Mouse (Mus musculus): ENCODE measurements around the gene Akap6. TPM values are rescaled to one million over a fixed set of nuclear protein-coding genes. Genes with fewer than 3 reads are reported as not detected.

Akap6 gene
- polyA plus RNA-seq, 1 experiment from 2014 or later, result 6.1 TPM

- H3K4me1 ChIP-seq, result peaks cover 23% of the 10 kb centered on the region
- ATAC-seq (ENCODE audit: extremely low read depth, insufficient number of reproducible peaks, low FRiP score, low TSS enrichment), result no peak
- H3K27ac ChIP-seq (replicated peaks), result 0 out of 2 replicates have a peak overlapping the region, but pooled peaks have one; percentile 53
- no peak overlapping the region for H3K9ac ChIP-seq
- no peaks in the 10 kb centered on the region for H3K9me3 ChIP-seq
- no peak overlapping the region for H3K4me3 ChIP-seq
- H3K4me2 ChIP-seq, result no peak overlapping the region
- H3K36me3 ChIP-seq, result peaks cover 16% of the 10 kb centered on the region
- 84% methylated on average over 7 of the region's 7 CpGs for WGBS
- H3K27me3 ChIP-seq (replicated peaks), result no peaks in the 10 kb centered on the region
Measured at GRCm38 (mm10) chr12:52892519-52892918, 193.3 kb downstream of the Akap6 start.

- Histone ChIP-seq H3K4me2 (no peak overlapping the region), H3K4me3 (no peak overlapping the region), H3K27me3 (replicated peaks) (no peaks in the 10 kb centered on the region), H3K27ac (replicated peaks) (peak overlapping the region; percentile 53), H3K9me3 (no peaks in the 10 kb centered on the region), H3K9ac (no peak overlapping the region; the same call in 1 of the 2 replicates), H3K36me3 (peaks cover 7% of the 10 kb centered on the region; the same call in 1 of the 2 replicates), H3K4me1 (peaks cover 31% of the 10 kb centered on the region)
- ATAC-seq (ENCODE audit: extremely low read depth, insufficient number of reproducible peaks, low FRiP score, low TSS enrichment), result no peak
- 58% methylated on average over 11 of the region's 11 CpGs for WGBS
Measured at GRCm38 (mm10) chr12:52893656-52894405, 194.6 kb downstream of the Akap6 start.

- Histone ChIP-seq H3K27ac (replicated peaks) (peak overlapping the region; percentile 61), H3K9me3 (no peaks in the 10 kb centered on the region), H3K4me3 (no peak overlapping the region), H3K36me3 (peaks cover 7% of the 10 kb centered on the region; the same call in 1 of the 2 replicates), H3K27me3 (replicated peaks) (no peaks in the 10 kb centered on the region), H3K9ac (0 out of 2 replicates have a peak overlapping the region, but pooled peaks have one; percentile 19), H3K4me2 (0 out of 2 replicates have a peak overlapping the region, but pooled peaks have one; percentile 29), H3K4me1 (peaks cover 32% of the 10 kb centered on the region)
- ATAC-seq (ENCODE audit: extremely low read depth, insufficient number of reproducible peaks, low FRiP score, low TSS enrichment), result 0 out of 2 replicates have a peak, but pooled peaks have one; percentile 39
- WGBS, result 32% methylated on average over 6 of the region's 6 CpGs
Measured at GRCm38 (mm10) chr12:52895672-52896460, 196.7 kb downstream of the Akap6 start.

- Histone ChIP-seq H3K27ac (replicated peaks) (no peak overlapping the region), H3K4me3 (no peak overlapping the region), H3K36me3 (peaks cover 7% of the 10 kb centered on the region; the same call in 1 of the 2 replicates), H3K9ac (no peak overlapping the region), H3K4me1 (peaks cover 39% of the 10 kb centered on the region), H3K9me3 (no peaks in the 10 kb centered on the region), H3K4me2 (no peak overlapping the region), H3K27me3 (replicated peaks) (no peaks in the 10 kb centered on the region)
- ATAC-seq (ENCODE audit: extremely low read depth, insufficient number of reproducible peaks, low FRiP score, low TSS enrichment), result no peak
- WGBS, result 38% methylated on average over 3 of the region's 3 CpGs
Measured at GRCm38 (mm10) chr12:52896785-52897184, 197.6 kb downstream of the Akap6 start.

GRCm38 (mm10) chr12:52898130-52898529 lies 198.9 kb downstream of the Akap6 start:
- WGBS, result 57% methylated on average over 10 of the region's 10 CpGs
- no peaks in the 10 kb centered on the region for H3K9me3 ChIP-seq
- no peak overlapping the region for H3K27ac ChIP-seq (replicated peaks)
- H3K36me3 ChIP-seq, result peaks cover 7% of the 10 kb centered on the region; the same call in 1 of the 2 replicates
- H3K4me1 ChIP-seq, result peaks cover 33% of the 10 kb centered on the region
- H3K4me3 ChIP-seq, result no peak overlapping the region
- no peak for ATAC-seq (ENCODE audit: extremely low read depth, insufficient number of reproducible peaks, low FRiP score, low TSS enrichment)
- H3K4me2 ChIP-seq, result no peak overlapping the region
- H3K27me3 ChIP-seq (replicated peaks), result no peaks in the 10 kb centered on the region
- H3K9ac ChIP-seq, result no peak overlapping the region

- 78% methylated on average over 5 of the region's 5 CpGs for WGBS
- no peaks in the 10 kb centered on the region for H3K27me3 ChIP-seq (replicated peaks)
- H3K4me2 ChIP-seq, result no peak overlapping the region
- H3K9me3 ChIP-seq, result no peaks in the 10 kb centered on the region
- H3K4me3 ChIP-seq, result no peak overlapping the region
- ATAC-seq (ENCODE audit: extremely low read depth, insufficient number of reproducible peaks, low FRiP score, low TSS enrichment), result no peak
- no peak overlapping the region for H3K27ac ChIP-seq (replicated peaks)
- peaks cover 16% of the 10 kb centered on the region for H3K4me1 ChIP-seq
- H3K9ac ChIP-seq, result no peak overlapping the region
- no peaks in the 10 kb centered on the region for H3K36me3 ChIP-seq
Measured at GRCm38 (mm10) chr12:52904046-52904445, 204.9 kb downstream of the Akap6 start.

- H3K27me3 ChIP-seq (replicated peaks), result no peaks in the 10 kb centered on the region
- 59% methylated on average over 13 of the region's 13 CpGs for WGBS
- ATAC-seq (ENCODE audit: extremely low read depth, insufficient number of reproducible peaks, low FRiP score, low TSS enrichment), result no peak
- H3K27ac ChIP-seq (replicated peaks), result no peak overlapping the region
- no peak overlapping the region for H3K4me2 ChIP-seq
- no peak overlapping the region for H3K4me3 ChIP-seq
- peaks cover 8% of the 10 kb centered on the region; the same call in 1 of the 2 replicates for H3K4me1 ChIP-seq
- peaks cover 11% of the 10 kb centered on the region; the same call in 1 of the 2 replicates for H3K36me3 ChIP-seq
- H3K9me3 ChIP-seq, result no peaks in the 10 kb centered on the region
- H3K9ac ChIP-seq, result no peak overlapping the region
Measured at GRCm38 (mm10) chr12:52908448-52909066, 209.4 kb downstream of the Akap6 start.

- WGBS, result 70% methylated on average over 13 of the region's 13 CpGs
- Histone ChIP-seq H3K9me3 (no peaks in the 10 kb centered on the region), H3K36me3 (peaks cover 11% of the 10 kb centered on the region; the same call in 1 of the 2 replicates), H3K4me2 (no peak overlapping the region), H3K4me1 (peaks cover 6% of the 10 kb centered on the region; the same call in 1 of the 2 replicates), H3K27me3 (replicated peaks) (no peaks in the 10 kb centered on the region), H3K27ac (replicated peaks) (no peak overlapping the region), H3K4me3 (no peak overlapping the region), H3K9ac (no peak overlapping the region)
- ATAC-seq (ENCODE audit: extremely low read depth, insufficient number of reproducible peaks, low FRiP score, low TSS enrichment), result no peak
Measured at GRCm38 (mm10) chr12:52910345-52910744, 211.2 kb downstream of the Akap6 start.

GRCm38 (mm10) chr12:52910819-52911218 lies 211.6 kb downstream of the Akap6 start:
- WGBS, result 23% methylated on average over 8 of the region's 8 CpGs
- no peaks in the 10 kb centered on the region for H3K9me3 ChIP-seq
- H3K27ac ChIP-seq (replicated peaks), result no peak overlapping the region

GRCm38 (mm10) chr12:52918939-52919338 lies 219.8 kb downstream of the Akap6 start:
- H3K27ac ChIP-seq (replicated peaks), result no peak overlapping the region
- no peak overlapping the region for H3K4me3 ChIP-seq
- no peaks in the 10 kb centered on the region for H3K9me3 ChIP-seq
- 31% methylated on average over 11 of the region's 11 CpGs for WGBS
- peaks cover 32% of the 10 kb centered on the region for H3K4me1 ChIP-seq
- H3K36me3 ChIP-seq, result no peaks in the 10 kb centered on the region
- no peak overlapping the region for H3K4me2 ChIP-seq
- ATAC-seq (ENCODE audit: extremely low read depth, insufficient number of reproducible peaks, low FRiP score, low TSS enrichment), result no peak
- no peaks in the 10 kb centered on the region for H3K27me3 ChIP-seq (replicated peaks)
- H3K9ac ChIP-seq, result no peak overlapping the region

More at GRCm38 (mm10) chr12:52910819-52911218, 211.6 kb downstream of the Akap6 start:
- peaks cover 1% of the 10 kb centered on the region; the same call in 1 of the 2 replicates for H3K4me1 ChIP-seq
- peak overlapping the region; percentile 22; the same call in 1 of the 2 replicates for H3K4me2 ChIP-seq
- no peak overlapping the region for H3K4me3 ChIP-seq
- H3K27me3 ChIP-seq (replicated peaks), result no peaks in the 10 kb centered on the region
- H3K9ac ChIP-seq, result no peak overlapping the region
- peaks cover 11% of the 10 kb centered on the region; the same call in 1 of the 2 replicates for H3K36me3 ChIP-seq
- ATAC-seq (ENCODE audit: extremely low read depth, insufficient number of reproducible peaks, low FRiP score, low TSS enrichment), result no peak

- ATAC-seq (ENCODE audit: extremely low read depth, insufficient number of reproducible peaks, low FRiP score, low TSS enrichment), result no peak; the same call in 1 of the 2 replicates
- 41% methylated on average over 6 of the region's 6 CpGs for WGBS
- peaks cover 40% of the 10 kb centered on the region for H3K4me1 ChIP-seq
- no peaks in the 10 kb centered on the region for H3K36me3 ChIP-seq
- H3K4me3 ChIP-seq, result no peak overlapping the region
- H3K9me3 ChIP-seq, result no peaks in the 10 kb centered on the region
- H3K27ac ChIP-seq (replicated peaks), result peak overlapping the region; percentile 55
- peak overlapping the region; percentile 26 for H3K4me2 ChIP-seq
- H3K9ac ChIP-seq, result peak overlapping the region; percentile 30; the same call in 1 of the 2 replicates
- H3K27me3 ChIP-seq (replicated peaks), result no peaks in the 10 kb centered on the region
Measured at GRCm38 (mm10) chr12:52922510-52922909, 223.3 kb downstream of the Akap6 start.

Measured in heart, embryonic 13.5 days (tissue).